Mouse (Mus musculus) kidney, adult 8-10 months (tissue): Measurements from ENCODE around the gene Coro1c.
A peak's percentile ranks its signal among the peaks of the same experiment; 100 is the strongest.

Experiments used
- DNase-seq, 2 experiments: peaks; one replicate each; pipeline ENCODE4 v3.0.0; 2022

The Coro1c gene

DNA sequence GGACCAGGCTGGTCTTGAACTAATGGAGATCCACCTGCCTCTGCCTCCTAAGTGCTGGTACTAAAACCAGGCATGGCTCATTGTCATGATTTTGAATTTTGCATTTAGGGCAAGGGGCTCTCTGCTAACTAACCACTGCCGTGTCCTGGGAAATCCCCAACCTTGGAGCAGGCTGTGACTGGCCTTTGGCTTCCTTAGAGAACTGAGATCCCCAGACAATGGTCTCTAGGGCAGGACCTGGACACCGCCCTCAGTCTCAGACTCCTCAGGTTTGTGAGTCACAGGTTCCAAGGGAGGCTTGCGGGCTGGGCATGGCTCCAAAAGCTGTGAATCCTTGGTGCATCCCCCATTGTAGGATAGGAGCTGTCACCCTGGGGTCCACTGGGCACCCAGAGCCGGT lies 81.9 kb downstream of the Coro1c start:
- DNase-seq, result no peak

DNA sequence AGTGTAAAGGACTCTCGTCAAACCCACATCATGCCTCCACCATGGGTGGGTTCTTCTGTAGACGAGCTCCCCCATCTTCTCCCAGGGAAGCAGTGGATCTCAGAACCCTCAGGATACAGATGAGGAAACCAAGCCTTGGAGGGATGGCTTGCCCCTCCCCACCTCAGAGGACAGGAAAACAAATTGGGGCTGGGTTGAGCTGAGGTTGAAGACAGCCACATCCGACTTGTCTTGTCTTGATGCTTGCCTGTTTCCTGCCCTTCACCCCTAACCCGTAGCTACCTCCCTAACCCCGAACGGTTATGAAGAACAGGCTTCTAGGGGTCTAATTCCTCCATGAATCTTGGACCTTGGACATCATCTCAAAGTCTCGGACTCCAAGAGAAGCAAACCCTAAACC lies 83.0 kb downstream of the Coro1c start:
- no peak for DNase-seq

DNA sequence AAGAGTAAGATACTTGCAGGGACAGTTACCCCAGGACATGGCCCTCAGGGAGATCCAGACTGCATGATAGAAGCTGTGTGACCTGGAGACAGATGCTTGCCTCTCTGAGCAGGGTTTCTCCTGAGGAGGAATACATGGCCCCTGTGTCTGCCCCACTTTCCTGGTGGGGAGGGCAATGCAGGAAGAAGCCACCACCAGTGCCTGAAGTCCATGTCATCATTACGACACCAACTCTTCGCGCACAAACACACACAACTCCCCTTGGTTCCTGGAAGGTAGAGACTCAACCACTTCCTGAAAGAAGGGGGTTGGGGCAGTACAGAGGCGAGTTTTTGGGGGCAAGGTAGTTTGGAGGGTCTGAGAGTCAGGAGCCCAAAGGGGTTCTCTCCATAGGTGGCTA lies 84.3 kb downstream of the Coro1c start:
- DNase-seq, result no peak

DNA sequence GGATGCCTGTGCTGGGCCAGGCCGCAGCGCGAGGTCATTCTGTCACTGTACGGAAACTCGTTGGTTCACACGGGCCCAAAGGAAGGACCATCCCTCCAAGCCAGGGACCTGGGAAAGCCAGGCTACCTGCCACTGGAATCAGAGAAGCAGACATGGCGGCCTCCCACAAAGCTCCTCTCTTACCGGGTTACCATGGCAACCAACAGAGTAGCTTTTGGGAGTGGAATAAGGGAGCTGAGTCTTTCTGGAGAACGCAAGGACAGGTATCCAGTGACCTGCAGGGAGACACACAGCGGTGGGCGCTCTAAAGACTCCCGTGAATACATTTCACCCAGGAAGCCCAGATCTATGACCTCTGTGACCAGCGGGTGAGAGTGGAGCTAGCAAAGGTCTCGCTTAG lies 90.0 kb downstream of the Coro1c start:
- DNase-seq, result no peak

DNA sequence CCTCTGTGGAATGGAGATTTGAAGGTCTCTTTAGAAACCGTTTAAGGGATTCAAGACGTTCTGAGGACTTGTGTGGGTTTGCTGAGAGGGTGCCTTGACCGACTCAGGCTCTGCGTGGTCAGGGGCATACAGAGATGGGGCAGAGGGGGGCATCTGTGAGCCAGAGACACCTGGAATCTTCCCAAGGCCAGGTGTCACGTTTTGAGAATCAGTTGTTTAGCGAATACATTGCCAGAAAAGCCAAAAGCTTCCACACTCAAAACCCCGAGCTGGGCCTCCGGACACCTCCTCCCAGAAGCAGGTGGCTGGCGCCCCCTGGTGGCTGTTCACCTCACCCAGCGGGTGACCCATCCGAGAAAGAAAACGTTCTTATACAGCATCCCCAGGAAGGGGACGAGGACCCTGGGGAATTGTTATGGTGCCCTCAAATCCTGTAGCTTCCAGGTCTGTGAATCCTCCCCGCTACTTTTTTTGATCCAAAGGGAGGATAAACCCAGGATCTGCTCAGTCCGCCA lies 92.9 kb downstream of the Coro1c start:
- peak; percentile 41 to 59 for DNase-seq

- no peak for DNase-seq
These were observed 93.5 kb downstream of the Coro1c start for GRCm38 (mm10) chr5:113815041-113815389.

- DNase-seq, result no peak
These were observed 94.2 kb downstream of the Coro1c start for GRCm38 (mm10) chr5:113814111-113815040.

DNA sequence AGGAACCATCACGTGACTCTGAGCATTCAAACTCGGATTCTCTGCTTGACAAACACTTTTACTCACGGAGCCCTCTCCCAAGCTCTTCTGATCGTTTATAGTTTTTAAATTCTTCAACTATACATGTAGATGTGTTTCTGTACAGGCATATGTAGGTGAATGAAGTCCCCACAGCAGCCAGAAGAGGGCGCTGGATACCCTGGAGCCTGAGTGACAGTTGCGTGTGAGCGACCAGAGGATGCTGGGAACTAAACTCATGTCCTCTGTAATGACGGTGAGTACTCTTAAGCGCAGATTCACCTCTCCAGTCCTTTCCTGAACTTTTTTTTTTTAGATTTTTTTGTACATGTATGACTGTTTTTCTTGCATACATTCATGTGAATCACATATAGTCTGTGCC lies 95.0 kb downstream of the Coro1c start:
- peak in 1 of 2 experiments; percentile 30 for DNase-seq

GRCm38 (mm10) chr5:113812638-113813037 lies 95.9 kb downstream of the Coro1c start:
- no peak for DNase-seq

- DNase-seq, result peak in 1 of 2 experiments; percentile 47
These were observed 96.6 kb downstream of the Coro1c start for GRCm38 (mm10) chr5:113811824-113812420.

DNA sequence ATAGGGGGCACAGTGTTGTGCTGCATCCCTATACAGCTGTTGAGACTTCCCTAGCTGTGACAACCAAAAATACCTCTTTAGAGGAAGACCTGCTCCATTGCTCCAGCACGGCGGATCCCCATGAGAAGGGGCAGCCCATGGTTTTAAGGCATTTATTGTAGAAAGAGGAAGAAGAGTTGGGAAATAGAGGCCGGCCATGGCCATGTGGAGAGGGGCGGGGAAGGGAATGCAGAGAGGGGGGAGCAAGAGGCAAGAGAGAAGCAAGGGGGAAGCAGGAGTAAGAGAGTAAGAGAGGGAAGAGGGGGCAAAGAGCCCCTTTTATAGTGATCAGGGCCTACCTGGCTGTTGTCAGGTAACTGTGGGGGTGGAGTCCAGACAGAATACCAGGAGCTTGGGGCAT lies 98.4 kb downstream of the Coro1c start:
- DNase-seq, result no peak

- no peak for DNase-seq
These were observed 100.4 kb downstream of the Coro1c start for GRCm38 (mm10) chr5:113808177-113808576.

DNA sequence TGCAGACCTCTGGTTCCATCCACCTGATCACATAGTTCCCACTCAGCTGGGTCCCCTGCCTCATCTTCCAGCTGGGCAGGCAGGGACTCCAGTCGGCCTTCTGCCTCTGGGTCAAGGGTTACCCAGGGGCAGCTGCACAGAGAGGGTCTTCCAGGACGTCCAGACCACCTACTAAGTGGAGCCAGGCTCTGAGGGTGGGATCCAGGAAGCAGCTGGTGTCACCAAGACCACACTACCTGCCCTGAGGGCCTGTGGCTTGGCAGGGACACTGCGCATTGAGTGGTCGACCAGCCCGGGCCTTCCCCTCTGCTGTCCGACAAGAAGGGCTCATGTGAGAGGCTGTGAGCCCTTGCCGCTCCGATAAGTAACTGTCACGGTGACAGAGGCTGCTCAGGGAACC lies 100.8 kb downstream of the Coro1c start:
- no peak for DNase-seq

DNA sequence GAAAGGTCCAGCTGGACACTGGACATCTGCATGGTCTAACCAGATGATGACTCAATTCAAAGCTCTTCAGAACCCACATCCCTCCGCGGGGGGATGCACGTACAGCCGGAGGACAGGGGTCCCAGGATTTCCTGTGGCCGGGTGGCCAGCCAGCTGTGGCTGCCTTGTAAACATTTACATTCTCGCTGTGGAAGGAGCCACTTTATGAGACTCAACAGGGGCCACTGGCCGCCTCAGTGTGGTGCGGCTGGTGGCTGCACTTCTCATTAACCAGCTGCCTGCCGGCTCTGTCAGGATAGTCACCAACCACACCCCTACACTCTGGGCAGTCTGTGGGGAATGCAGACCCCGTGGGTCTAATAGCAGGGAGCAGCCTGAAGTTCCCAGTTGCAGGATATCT lies 102.1 kb downstream of the Coro1c start:
- no peak for DNase-seq

DNA sequence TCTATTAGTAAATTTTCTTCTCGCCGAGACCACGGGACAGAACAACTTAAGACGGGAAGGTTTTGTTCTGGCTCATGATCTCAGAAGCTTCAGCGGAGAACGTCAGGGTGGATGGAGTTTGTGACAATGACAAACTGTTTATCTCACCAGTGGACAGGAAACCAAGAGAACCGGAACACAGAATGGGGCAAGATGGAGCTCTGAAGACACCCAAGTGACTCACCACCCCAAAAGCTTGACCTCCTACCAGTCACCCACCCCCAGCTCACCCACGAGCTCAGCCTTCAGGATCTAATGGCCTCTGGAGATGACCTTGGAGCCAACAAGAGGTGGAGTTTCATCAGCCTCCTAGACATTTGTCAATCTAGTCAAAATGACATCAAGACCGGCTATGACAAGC lies 103.3 kb downstream of the Coro1c start:
- DNase-seq, result no peak

- DNase-seq, result no peak
These were observed 104.1 kb downstream of the Coro1c start for GRCm38 (mm10) chr5:113804395-113804966.

DNA sequence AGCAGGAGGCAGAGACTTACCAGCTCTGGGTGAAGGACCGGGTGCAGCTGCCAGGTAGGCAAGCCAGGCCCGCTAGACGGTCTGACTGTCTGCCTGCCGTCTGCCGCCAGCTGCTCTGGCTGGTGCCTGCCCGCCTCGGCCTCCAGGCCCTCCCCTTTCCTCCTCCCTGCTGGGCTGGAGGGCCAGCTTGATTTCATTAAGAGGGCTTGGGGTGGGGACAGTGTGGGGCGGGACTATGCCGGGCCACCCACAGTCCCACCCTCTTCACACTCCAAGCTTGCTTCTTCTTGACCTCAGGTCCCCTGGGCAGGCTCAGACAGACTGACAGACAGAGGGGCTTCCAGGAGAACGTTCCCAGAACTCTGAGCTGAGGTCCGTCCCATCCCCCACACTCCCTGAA lies 108.3 kb downstream of the Coro1c start, which contains the start of gene Tmem119:
Gene Tmem119 (minus strand): TSS at position 237 of the 400 bp plus-strand sequence.
- DNase-seq, result peak in 1 of 2 experiments; percentile 27

- DNase-seq, result no peak
These were observed 108.9 kb downstream of the Coro1c start for GRCm38 (mm10) chr5:113799691-113800090.

DNA sequence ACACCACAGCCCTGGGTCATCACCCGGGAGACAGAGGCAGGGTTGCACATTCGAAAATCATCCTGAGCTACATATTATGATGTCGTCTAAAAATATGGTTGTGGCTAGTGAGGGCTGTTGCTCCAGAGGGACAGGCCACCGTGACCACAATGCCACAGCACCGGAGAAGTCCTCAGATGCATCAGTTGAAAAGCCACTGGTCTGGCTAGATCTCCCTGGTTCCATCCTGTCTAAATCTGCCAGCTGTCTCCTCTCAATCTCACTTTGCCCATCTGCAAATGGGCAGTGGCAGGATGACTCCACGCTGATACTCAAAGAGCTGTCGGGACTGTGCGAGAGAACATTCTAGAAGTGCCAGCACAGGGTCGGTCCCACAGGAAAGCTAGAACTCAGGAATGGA lies 110.0 kb downstream of the Coro1c start:
- DNase-seq, result no peak

DNA sequence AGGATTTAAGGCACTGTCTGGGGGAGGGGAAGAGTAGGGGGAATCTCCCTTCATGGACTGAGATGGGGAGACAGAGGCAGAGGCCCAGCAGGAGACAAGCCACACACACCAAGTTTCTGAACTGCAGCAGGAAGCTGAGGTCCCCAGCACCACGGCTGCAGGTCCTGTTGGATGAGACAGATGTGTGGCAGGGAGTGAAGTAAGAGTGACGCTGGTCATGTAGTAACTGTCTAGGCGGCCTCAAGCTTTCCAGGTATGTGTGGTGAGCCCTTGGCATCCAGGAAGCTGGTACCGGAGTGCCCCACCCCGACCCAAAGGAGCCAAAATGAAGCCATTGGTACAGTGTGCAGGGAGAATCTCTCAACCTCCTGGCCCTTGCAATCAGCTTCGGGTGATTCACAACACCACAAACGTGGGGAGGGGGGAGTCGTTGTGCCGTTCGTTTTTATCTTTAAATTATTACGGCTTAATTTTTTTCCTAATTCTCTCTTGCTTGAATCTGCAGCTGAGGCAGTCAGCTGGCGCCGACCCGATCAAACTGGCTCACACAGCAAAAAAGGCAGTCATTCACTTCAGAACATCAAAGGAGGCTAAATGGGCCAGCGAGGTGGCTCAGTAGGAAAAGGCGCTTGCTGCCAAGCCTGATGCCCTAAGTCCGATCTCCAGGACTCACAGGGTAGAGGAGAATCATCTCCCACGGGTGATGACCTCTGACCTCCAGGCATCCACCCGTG lies 111.2 kb downstream of the Coro1c start:
- DNase-seq, result no peak

- no peak for DNase-seq
These were observed 112.0 kb downstream of the Coro1c start for GRCm38 (mm10) chr5:113796401-113797148.
